In genomic region chr19:7268722-7269090, GRCm38 (mm10) we compare ENCODE assay signal across 8 mouse cellular contexts. TPM values are rescaled to one million over a fixed set of nuclear protein-coding genes. Genes with fewer than 3 reads are reported as not detected.
DNase-seq lines count a peak whose midpoint lies in the region; ATAC-seq and TF ChIP-seq lines count a peak whose summit lies in the region.

No protein-coding gene starts in this region.

- H3K4me2 ChIP-seq in limb, embryonic 14.5 days (replicated peaks; ENCODE audit: low read depth, low read length, severe bottlenecking): peak overlapping the region; percentile 82
- H3K4me2 ChIP-seq in midbrain, embryonic 14.5 days (ENCODE audit: low read length): peak overlapping the region; percentile 93
- H3K4me2 ChIP-seq in stomach, embryonic 15.5 days: peak overlapping the region; percentile 80

- peak overlapping the region; percentile 87 for H3K4me3 ChIP-seq in limb, embryonic 14.5 days (replicated peaks; ENCODE audit: low read length)
- peak overlapping the region; percentile 91 for H3K4me3 ChIP-seq in midbrain, embryonic 14.5 days (replicated peaks; ENCODE audit: low read depth, low read length)
- H3K4me3 ChIP-seq in stomach, embryonic 15.5 days (replicated peaks): peak overlapping the region; percentile 71

- H3K9me3 ChIP-seq in limb, embryonic 14.5 days (ENCODE audit: control insufficient read depth, low read length): no peaks in the 10 kb centered on the region
- H3K9me3 ChIP-seq in midbrain, embryonic 14.5 days (ENCODE audit: control insufficient read depth, low read length): no peaks in the 10 kb centered on the region
- no peaks in the 10 kb centered on the region for H3K9me3 ChIP-seq in stomach, embryonic 15.5 days

- TF ChIP-seq POLR2A in limb, embryonic 14.5 days (IDR thresholded peaks at IDR 0.05; ENCODE audit: borderline replicate concordance, extremely low read depth, insufficient read depth, insufficient read length): no peak

- peak; percentile 77 for DNase-seq in right cerebral cortex, postnatal 14 days
- no peak for DNase-seq in right cerebral cortex, postnatal 36 days (ENCODE audit: low spot score in 2 of 2)
- DNase-seq in cerebellum, postnatal 25 days: peak; percentile 62 to 82
- peak; percentile 88 for DNase-seq in gastrocnemius, postnatal 10 days
- DNase-seq in induced T-regulatory cell, adult 2 months (ENCODE audit: low read depth): peak; percentile 77
- peak; percentile 45 for DNase-seq in limb, embryonic 14.5 days (ENCODE audit: low spot score)
- DNase-seq in midbrain, embryonic 14.5 days: peak; percentile 86

- peak overlapping the region; percentile 91 for H3K27ac ChIP-seq in limb, embryonic 14.5 days (replicated peaks; ENCODE audit: low read depth, low read length)
- peak overlapping the region; percentile 98 for H3K27ac ChIP-seq in midbrain, embryonic 14.5 days (replicated peaks; ENCODE audit: low read depth, low read length)
- peak overlapping the region; percentile 88 for H3K27ac ChIP-seq in stomach, embryonic 15.5 days

- 0% methylated on average over 25 of the region's 30 CpGs for WGBS in limb, embryonic 14.5 days
- WGBS in midbrain, embryonic 14.5 days: under 1% methylated on average over 30 of the region's 30 CpGs
- WGBS in stomach, embryonic 15.5 days: under 1% methylated on average over 30 of the region's 30 CpGs

- H3K9ac ChIP-seq in limb, embryonic 14.5 days (ENCODE audit: low read depth, low read length, severe bottlenecking): peak overlapping the region; percentile 86
- peak overlapping the region; percentile 95 for H3K9ac ChIP-seq in midbrain, embryonic 14.5 days (replicated peaks; ENCODE audit: low read length)
- peak overlapping the region; percentile 64 for H3K9ac ChIP-seq in stomach, embryonic 15.5 days

- H3K27me3 ChIP-seq in limb, embryonic 14.5 days (ENCODE audit: control insufficient read depth, insufficient read depth, low read length): no peaks in the 10 kb centered on the region
- no peaks in the 10 kb centered on the region for H3K27me3 ChIP-seq in midbrain, embryonic 14.5 days (ENCODE audit: control insufficient read depth, insufficient read depth, low read length)
- no peaks in the 10 kb centered on the region for H3K27me3 ChIP-seq in stomach, embryonic 15.5 days (replicated peaks)

- peaks cover 46% of the 10 kb centered on the region for H3K4me1 ChIP-seq in limb, embryonic 14.5 days (ENCODE audit: control insufficient read depth, insufficient read depth, low read length)
- peaks cover 58% of the 10 kb centered on the region for H3K4me1 ChIP-seq in midbrain, embryonic 14.5 days (ENCODE audit: control insufficient read depth, insufficient read depth, low read length)
- H3K4me1 ChIP-seq in stomach, embryonic 15.5 days: peaks cover 51% of the 10 kb centered on the region

- 0 out of 2 replicates have a peak, but pooled peaks have one; percentile 21 for ATAC-seq in limb, embryonic 14.5 days (ENCODE audit: low FRiP score, low read depth)
- ATAC-seq in midbrain, embryonic 14.5 days (ENCODE audit: low FRiP score, low TSS enrichment): peak; percentile 19; the same call in 1 of the 2 replicates
- peak; percentile 40 for ATAC-seq in stomach, embryonic 15.5 days (ENCODE audit: insufficient read depth, low FRiP score, low read depth)

- H3K36me3 ChIP-seq in limb, embryonic 14.5 days (ENCODE audit: control insufficient read depth, insufficient read depth, low read length): peaks cover 34% of the 10 kb centered on the region
- H3K36me3 ChIP-seq in midbrain, embryonic 14.5 days (ENCODE audit: control insufficient read depth, insufficient read depth, low read length): peaks cover 36% of the 10 kb centered on the region
- H3K36me3 ChIP-seq in stomach, embryonic 15.5 days: peaks cover 16% of the 10 kb centered on the region; the same call in 1 of the 2 replicates

RNA-seq across cellular contexts. Expression of gene Rcor2, which starts 1.6 kb away (rescaled TPM):
- total RNA-seq in gastrocnemius, postnatal 10 days (2021): 1 to 10 TPM; 8.2 to 9.1 TPM
- polyA plus RNA-seq in limb, embryonic 14.5 days (2012; rRNA removed): 69.4 and 80.9 TPM in 2 replicates
- polyA plus RNA-seq in limb, embryonic 14.5 days (2014; fragmentation: Nextera tagmentation; extraction: Ambion mirVana): 9.8 and 10.2 TPM in 2 replicates
- polyA plus RNA-seq in midbrain, embryonic 14.5 days (2014; fragmentation: Nextera tagmentation; extraction: Ambion mirVana): 23.1 and 26.6 TPM in 2 replicates
- polyA plus RNA-seq in stomach, embryonic 15.5 days (2015; fragmentation: Nextera tagmentation; extraction: Ambion mirVana): 13.4 and 15.0 TPM in 2 replicates

RNA-seq across cellular contexts. Expression of gene Naa40, which starts 27.7 kb away (rescaled TPM):
- 10 to 100 TPM; 12.5 to 15.9 TPM for total RNA-seq in gastrocnemius, postnatal 10 days (2021)
- 55.9 and 62.8 TPM in 2 replicates for polyA plus RNA-seq in limb, embryonic 14.5 days (2012; rRNA removed)
- polyA plus RNA-seq in limb, embryonic 14.5 days (2014; fragmentation: Nextera tagmentation; extraction: Ambion mirVana): 50.1 and 54.1 TPM in 2 replicates
- 68.6 and 77.8 TPM in 2 replicates for polyA plus RNA-seq in midbrain, embryonic 14.5 days (2014; fragmentation: Nextera tagmentation; extraction: Ambion mirVana)
- polyA plus RNA-seq in stomach, embryonic 15.5 days (2015; fragmentation: Nextera tagmentation; extraction: Ambion mirVana): 47.0 and 51.6 TPM in 2 replicates

RNA-seq across cellular contexts. Expression of gene Cox8a, which starts 51.3 kb away (rescaled TPM):
- 100 to 1,000 TPM; 275 to 315 TPM for total RNA-seq in gastrocnemius, postnatal 10 days (2021)
- 478 and 552 TPM in 2 replicates for polyA plus RNA-seq in limb, embryonic 14.5 days (2012; rRNA removed)
- polyA plus RNA-seq in limb, embryonic 14.5 days (2014; fragmentation: Nextera tagmentation; extraction: Ambion mirVana): 850 and 909 TPM in 2 replicates
- 921 and 1,195 TPM in 2 replicates for polyA plus RNA-seq in midbrain, embryonic 14.5 days (2014; fragmentation: Nextera tagmentation; extraction: Ambion mirVana)
- polyA plus RNA-seq in stomach, embryonic 15.5 days (2015; fragmentation: Nextera tagmentation; extraction: Ambion mirVana): 988 and 1,377 TPM in 2 replicates

Comparison
In these comparisons a context has a peak if more than half of its experiments do, and no peak if none do; other contexts are left out.
1. DNase-seq: peak in right cerebral cortex, postnatal 14 days (single experiment), cerebellum, postnatal 25 days (2 of 2), gastrocnemius, postnatal 10 days (single experiment), induced T-regulatory cell, adult 2 months (single experiment), limb, embryonic 14.5 days (single experiment) and midbrain, embryonic 14.5 days (single experiment); none in right cerebral cortex, postnatal 36 days (0 of 2).
2. Peak in every context shown above with its lines, with median percentiles within 50 percentile points of each other: ATAC-seq, H3K27ac ChIP-seq, H3K4me2 ChIP-seq, H3K4me3 ChIP-seq and H3K9ac ChIP-seq.